Mouse (Mus musculus) CH12.LX (cell line): ENCODE results near the gene Gbp3. TPM values are rescaled to one million over a fixed set of nuclear protein-coding genes. Genes with fewer than 3 reads are reported as not detected.

Experiments
- DNase-seq: peaks from one replicate; pipeline ENCODE4 v3.0.0-alpha.2; 2013; ENCODE audit errors: extremely low read depth
- H3K27ac ChIP-seq: 2 replicates; pipeline ENCODE4 v1.5.1; 2012; ENCODE audit warnings: low read depth, mild to moderate bottlenecking, control low read depth, moderate library complexity; ENCODE audit not compliant: insufficient read depth
- H3K27me3 ChIP-seq: replicated peaks from 2 replicates; pipeline ENCODE3; 2012; ENCODE audit warnings: inconsistent platforms
- H3K36me3 ChIP-seq, 2 experiments: replicated peaks in 1 of 2; 2 replicates each; pipeline versions ENCODE3 to v1.6.1; 2012; ENCODE audit warnings: inconsistent platforms in 1 of 2, low read length in 1 of 2, mild to moderate bottlenecking in 1 of 2, mixed read lengths in 1 of 2, moderate library complexity in 1 of 2; ENCODE audit not compliant: control insufficient read depth in 1 of 2, insufficient read depth in 1 of 2
- H3K4me1 ChIP-seq, 2 experiments: 2 replicates each; pipeline ENCODE4 v1.6.1; 2012; ENCODE audit warnings: inconsistent platforms in 1 of 2, moderate library complexity in 1 of 2; ENCODE audit not compliant: insufficient read depth in 2 of 2, control insufficient read depth in 1 of 2
- H3K4me2 ChIP-seq: 2 replicates; pipeline ENCODE4 v1.6.1; 2012; ENCODE audit warnings: low read depth, mild to moderate bottlenecking, control low read depth; ENCODE audit not compliant: poor library complexity, insufficient read depth, severe bottlenecking
- H3K4me3 ChIP-seq, 3 experiments: fragments of 150-350 bp in 1 of 3; sonication (generic) in 1 of 3; replicated peaks in 1 of 3; 2 replicates each; pipeline versions ENCODE3 to v1.5.1; 2011 to 2012; ENCODE audit warnings: low read depth in 2 of 3, low read length in 2 of 3, mild to moderate bottlenecking in 2 of 3, moderate library complexity in 2 of 3, control low read depth in 1 of 3, improper control_type of control experiment in 1 of 3, inconsistent platforms in 1 of 3, mixed read lengths in 1 of 3; ENCODE audit not compliant: poor library complexity in 1 of 3
- H3K79me2 ChIP-seq: replicated peaks from 2 replicates; pipeline ENCODE4 v1.6.1; 2012; ENCODE audit warnings: mild to moderate bottlenecking, moderate library complexity; ENCODE audit not compliant: control insufficient read depth, poor library complexity, insufficient read depth, severe bottlenecking; ENCODE audit errors: extremely low read depth
- H3K9ac ChIP-seq: 2 replicates; pipeline ENCODE4 v1.6.1; 2012; ENCODE audit warnings: low read depth, mild to moderate bottlenecking, control low read depth, moderate library complexity; ENCODE audit not compliant: insufficient read depth
- H3K9me3 ChIP-seq: replicated peaks from 2 replicates; pipeline ENCODE3; 2012; ENCODE audit warnings: low read length, inconsistent platforms, mixed read lengths
- BHLHE40 ChIP-seq: IDR thresholded peaks from 2 replicates; pipeline ENCODE4 v1.6.1; 2011; ENCODE audit warnings: mild to moderate bottlenecking, low read depth, low read length, improper control_type of control experiment
- E2F4 ChIP-seq: IDR thresholded peaks from 2 replicates; pipeline ENCODE4 v1.6.1; 2011; ENCODE audit warnings: low read depth, low read length, improper control_type of control experiment; ENCODE audit not compliant: insufficient replicate concordance
- EP300 ChIP-seq: IDR thresholded peaks from 2 replicates; pipeline ENCODE4 v1.6.1; 2011; ENCODE audit warnings: low read length, improper control_type of control experiment
- ETS1 ChIP-seq: conservative IDR thresholded peaks from 2 replicates; pipeline ENCODE4 v1.6.1; 2012; ENCODE audit warnings: low read depth, mild to moderate bottlenecking, inconsistent platforms, low read length, improper control_type of control experiment, moderate library complexity
- IRF4 ChIP-seq: IDR thresholded peaks from 2 replicates; pipeline ENCODE4 v1.6.1; 2014; ENCODE audit warnings: low read depth, mild to moderate bottlenecking, inconsistent platforms, low read length, improper control_type of control experiment
- JUN ChIP-seq: IDR thresholded peaks from 2 replicates; pipeline ENCODE4 v1.6.1; 2011; ENCODE audit warnings: low read depth, mild to moderate bottlenecking, low read length, improper control_type of control experiment, moderate library complexity; ENCODE audit not compliant: insufficient read depth
- JUND ChIP-seq: conservative IDR thresholded peaks from 2 replicates; pipeline ENCODE4 v1.6.1; 2011; ENCODE audit warnings: low read depth, low read length, improper control_type of control experiment
- KAT2A ChIP-seq: IDR thresholded peaks from 2 replicates; pipeline ENCODE4 v1.6.1; 2012; ENCODE audit warnings: low read length, improper control_type of control experiment, inconsistent platforms; ENCODE audit not compliant: insufficient replicate concordance
- MAFK ChIP-seq: IDR thresholded peaks from 2 replicates; pipeline ENCODE4 v1.6.1; 2011; ENCODE audit warnings: low read length, improper control_type of control experiment; ENCODE audit not compliant: insufficient replicate concordance
- MAX ChIP-seq: IDR thresholded peaks from 2 replicates; pipeline ENCODE4 v1.6.1; 2011; ENCODE audit warnings: low read length, improper control_type of control experiment
- MEF2A ChIP-seq: IDR thresholded peaks from 2 replicates; pipeline ENCODE4 v1.6.1; 2014; ENCODE audit warnings: low read depth, mild to moderate bottlenecking, inconsistent platforms, low read length, improper control_type of control experiment, borderline replicate concordance
- MXI1 ChIP-seq: IDR thresholded peaks from 2 replicates; pipeline ENCODE4 v1.6.1; 2011; ENCODE audit warnings: mild to moderate bottlenecking, low read depth, low read length, improper control_type of control experiment
- MYC ChIP-seq: IDR thresholded peaks from 2 replicates; pipeline ENCODE4 v1.6.1; 2011; ENCODE audit warnings: low read depth, mild to moderate bottlenecking, improper control_type of control experiment, low read length
- POLR2A ChIP-seq: IDR thresholded peaks from 2 replicates; pipeline ENCODE4 v1.6.1; 2011; ENCODE audit warnings: low read depth, mild to moderate bottlenecking, improper control_type of control experiment, low read length
- SIN3A ChIP-seq: IDR thresholded peaks from 2 replicates; pipeline ENCODE4 v1.6.1; 2012; ENCODE audit warnings: low read length, improper control_type of control experiment, inconsistent platforms
- TCF12 ChIP-seq: IDR thresholded peaks from 2 replicates; pipeline ENCODE4 v1.6.1; 2014; ENCODE audit warnings: low read depth, mild to moderate bottlenecking, inconsistent platforms, low read length, improper control_type of control experiment
- USF2 ChIP-seq: conservative IDR thresholded peaks from 2 replicates; pipeline ENCODE4 v1.6.1; 2011; ENCODE audit warnings: low read depth, low read length, improper control_type of control experiment
- ZMIZ1 ChIP-seq: IDR thresholded peaks from 2 replicates; pipeline ENCODE4 v1.6.1; 2012; ENCODE audit warnings: low read depth, mild to moderate bottlenecking, inconsistent platforms, low read length, improper control_type of control experiment
- dilution Hi-C: fragments of 300-500 bp; cut with MboI; formaldehyde crosslinking; loops from 2 replicates; pipeline ENCODE4 v1.14.3; 2020; ENCODE audit warnings: low sequenced_read_pairs; ENCODE audit not compliant: extremely low pct_unique_long_range_greater_than_20kb, extremely low pct_ligation_motif_present
- in situ Hi-C: fragments of 300-500 bp; cut with MboI; formaldehyde crosslinking; loops from 3 replicates; pipeline ENCODE4 v1.14.3; 2019; ENCODE audit warnings: low sequenced_read_pairs, low pct_ligation_motif_present, low pct_unique_long_range_greater_than_20kb, mixed read lengths
- polyA plus RNA-seq: library from polyadenylated mRNA; unstranded; fragments of >175 nt; gene quantifications from 2 replicates; pipeline ENCODE4 v1.2.1, GENCODE M21; 2012; ENCODE audit warnings: low read depth; ENCODE audit not compliant: insufficient read length
- total RNA-seq, 2 experiments: library from RNA; depleted of rRNA; stranded (reverse); fragments of 300-350 nt in 1 of 2; fragments of >200 nt in 1 of 2; gene quantifications; 2 replicates each; pipeline ENCODE4 v1.2.3; 2012 to 2014

Gene Gbp3
- total and polyA plus RNA-seq, 3 experiments = 89.0 to 91.4 (median 90.6) TPM

GRCm38 (mm10) chr3:142588888-142589287, 29.1 kb downstream of the Gbp3 start:
- TF ChIP-seq JUND = no peak
- 0 out of 2 replicates have a peak, but pooled peaks have one; percentile 30 for TF ChIP-seq ETS1
- TF ChIP-seq EP300 = 0 out of 2 replicates have a peak, but pooled peaks have one; percentile 38
- TF ChIP-seq ZMIZ1 = no peak
- peak; percentile 62; the same call in 1 of the 2 replicates for TF ChIP-seq IRF4
- peak; percentile 14; the same call in 1 of the 2 replicates for TF ChIP-seq MEF2A
- Histone ChIP-seq H3K79me2 (no peaks in the 10 kb centered on the region), H3K4me3 (no peak overlapping the region), H3K27ac (no peak overlapping the region), H3K9me3 (peaks cover 3% of the 10 kb centered on the region), H3K27me3 (no peaks in the 10 kb centered on the region), H3K36me3 (no peaks in the 10 kb centered on the region), H3K9ac (no peak overlapping the region), H3K4me2 (peak overlapping the region; percentile 7; the same call in 1 of the 2 replicates), H3K4me1 (peaks cover 10 to 31% of the 10 kb centered on the region in 2 experiments)
- DNase-seq = no peak
- dilution Hi-C loops = no loop called here
- in situ Hi-C loops = no loop called here

GRCm38 (mm10) chr3:142590431-142591067, 30.7 kb downstream of the Gbp3 start:
- H3K36me3 ChIP-seq = no peaks in the 10 kb centered on the region
- H3K9me3 ChIP-seq = peaks cover 3% of the 10 kb centered on the region
- in situ Hi-C loops = no loop called here
- H3K4me1 ChIP-seq = peaks cover 10 to 43% of the 10 kb centered on the region in 2 experiments
- no peak overlapping the region for H3K4me3 ChIP-seq
- peak; percentile 67 for DNase-seq
- no peak overlapping the region for H3K27ac ChIP-seq
- H3K27me3 ChIP-seq = no peaks in the 10 kb centered on the region
- no peaks in the 10 kb centered on the region for H3K79me2 ChIP-seq
- H3K4me2 ChIP-seq = peak overlapping the region; percentile 42
- no peak overlapping the region for H3K9ac ChIP-seq
- TF ChIP-seq IRF4 (peak; percentile 85), MEF2A (0 out of 2 replicates have a peak, but pooled peaks have one; percentile 13), KAT2A (no peak), MYC (peak; percentile 73), MXI1 (peak; percentile 36; the same call in 1 of the 2 replicates), ETS1 (no peak), MAFK (peak; percentile 91), MAX (peak; percentile 54; the same call in 1 of the 2 replicates), BHLHE40 (peak; percentile 69), EP300 (peak; percentile 39), TCF12 (no peak), USF2 (no peak; the same call in 1 of the 2 replicates), E2F4 (no peak), SIN3A (peak; percentile 53; the same call in 1 of the 2 replicates), JUND (no peak), JUN (no peak), POLR2A (no peak)
- TF ChIP-seq, all 38 proteins: peak for 9
- dilution Hi-C loops = no loop called here
